Mouse (Mus musculus) ovary, postnatal 10 days (tissue): ENCODE measurements around the gene Accs.

ENCODE experiments used
- DNase-seq: peaks from one replicate; pipeline ENCODE4 v3.0.0; 2022; ENCODE audit warnings: low spot score

The Accs gene

GRCm38 (mm10) chr2:93791516-93792499 is 57.9 kb downstream of the Accs start:
- DNase-seq, result no peak

GRCm38 (mm10) chr2:93790798-93791345 is 58.9 kb downstream of the Accs start:
- DNase-seq, result no peak

- DNase-seq, result no peak
Observed at GRCm38 (mm10) chr2:93788557-93788956, 61.2 kb downstream of the Accs start.

- peak; percentile 29 for DNase-seq
Observed at GRCm38 (mm10) chr2:93786175-93786574, 63.6 kb downstream of the Accs start.

- DNase-seq, result no peak
Observed at GRCm38 (mm10) chr2:93785432-93785798, 64.3 kb downstream of the Accs start.

- DNase-seq, result no peak
Observed at GRCm38 (mm10) chr2:93784721-93785431, 64.9 kb downstream of the Accs start.

GRCm38 (mm10) chr2:93783926-93784539 is 65.7 kb downstream of the Accs start:
- DNase-seq, result no peak
